22 mouse cellular contexts compared by ENCODE assay signal in the genomic region with DNA sequence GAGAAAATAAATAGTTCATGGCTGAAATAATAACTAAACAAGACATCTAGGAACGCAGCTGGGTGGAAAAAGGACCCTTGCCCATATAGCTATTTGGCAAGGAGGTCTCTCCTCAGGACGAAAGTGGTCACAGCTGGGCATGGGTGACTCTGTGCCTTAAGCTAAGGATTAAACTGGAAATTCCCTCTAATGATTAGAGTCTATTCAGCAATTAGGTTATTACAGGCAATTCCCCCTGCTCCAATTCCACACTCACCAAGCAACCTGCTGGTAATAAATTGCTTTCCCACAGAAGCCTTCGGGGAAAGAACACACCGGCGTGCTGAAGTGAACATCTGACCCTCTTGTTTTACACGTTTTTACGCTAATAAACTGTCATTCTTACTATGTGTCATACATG. TPM values are rescaled to one million over a fixed set of nuclear protein-coding genes. Genes with fewer than 3 reads are reported as not detected.
DNase-seq lines count a peak whose midpoint lies in the region; ATAC-seq lines count a peak whose summit lies in the region.
"Had no signal": no experiment of that assay in that cellular context is flagged by ENCODE, and none has a peak within 500 bp of the region (broad histone marks: within the 10 kb centered on the region; RNA-seq: fewer than 3 reads in every experiment).

No protein-coding gene starts in this region.

- H3K27ac ChIP-seq in midbrain, embryonic 16.5 days (ENCODE audit: low read length), result no peak overlapping the region
- no peak overlapping the region for H3K27ac ChIP-seq in midbrain, embryonic 10.5 days (replicated peaks)
- H3K27ac ChIP-seq in neural tube, embryonic 14.5 days (ENCODE audit: low read depth, low read length), result no peak overlapping the region
- H3K27ac ChIP-seq: embryonic facial prominence, embryonic 13.5 days; heart, embryonic 10.5 days; hindbrain, embryonic 15.5 days had no signal

- ATAC-seq in midbrain, embryonic 16.5 days, result peak; percentile 17; the same call in 1 of the 2 replicates
- 0 out of 2 replicates have a peak, but pooled peaks have one; percentile 50 for ATAC-seq in neural tube, embryonic 14.5 days (ENCODE audit: low read depth)
- ATAC-seq: forebrain, embryonic 14.5 days had no signal

- H3K9ac ChIP-seq in midbrain, embryonic 16.5 days (ENCODE audit: low read depth, low read length), result no peak overlapping the region
- H3K9ac ChIP-seq in neural tube, embryonic 14.5 days (replicated peaks; ENCODE audit: low read depth, low read length), result no peak overlapping the region
- H3K9ac ChIP-seq: embryonic facial prominence, embryonic 13.5 days; hindbrain, embryonic 15.5 days had no signal

- H3K4me1 ChIP-seq in midbrain, embryonic 16.5 days (ENCODE audit: control insufficient read depth, insufficient read depth, low read length), result no peaks in the 10 kb centered on the region
- no peaks in the 10 kb centered on the region for H3K4me1 ChIP-seq in midbrain, embryonic 10.5 days
- H3K4me1 ChIP-seq in neural tube, embryonic 14.5 days (ENCODE audit: control insufficient read depth, insufficient read depth, low read length), result no peaks in the 10 kb centered on the region
- H3K4me1 ChIP-seq: embryonic facial prominence, embryonic 13.5 days; heart, embryonic 10.5 days; hindbrain, embryonic 15.5 days had no signal

- intact Hi-C loops in heart, postnatal 10 days (cut with DNase I), result no loop called here

- H3K27me3 ChIP-seq in midbrain, embryonic 16.5 days (ENCODE audit: control insufficient read depth, insufficient read depth, low read depth, low read length), result no peaks in the 10 kb centered on the region
- H3K27me3 ChIP-seq in midbrain, embryonic 10.5 days (ENCODE audit: low read depth, poor library complexity, severe bottlenecking), result no peaks in the 10 kb centered on the region
- no peaks in the 10 kb centered on the region for H3K27me3 ChIP-seq in neural tube, embryonic 14.5 days (ENCODE audit: control insufficient read depth, insufficient read depth, low read length)
- H3K27me3 ChIP-seq: embryonic facial prominence, embryonic 13.5 days; hindbrain, embryonic 15.5 days had no signal

- no peak overlapping the region for H3K4me3 ChIP-seq in midbrain, embryonic 16.5 days (ENCODE audit: low read depth, low read length)
- no peak overlapping the region for H3K4me3 ChIP-seq in midbrain, embryonic 10.5 days
- no peak overlapping the region for H3K4me3 ChIP-seq in neural tube, embryonic 14.5 days (ENCODE audit: low read depth, low read length)
- H3K4me3 ChIP-seq: embryonic facial prominence, embryonic 13.5 days; heart, embryonic 10.5 days; hindbrain, embryonic 15.5 days had no signal

- peak; percentile 1 for DNase-seq in cerebellum, adult 9-10 months
- no peak for DNase-seq in cerebellum, postnatal 4 days (ENCODE audit: low spot score in 2 of 2)
- DNase-seq in heart, adult 11 months, result peak; percentile 62
- DNase-seq in heart, postnatal 10 days, result no peak
- no peak for DNase-seq in midbrain, embryonic 10.5 days (ENCODE audit: low spot score)
- DNase-seq in ovary, postnatal 14 days (ENCODE audit: low spot score), result no peak
- DNase-seq: adrenal gland, adult 8-10 months; B cell, adult 2 months; cerebellum, adult 11-12 months; cerebellum, adult 9-11 months; cerebellum, postnatal 36 days; gastrocnemius, postnatal 36 days; heart, adult 18-20 months; heart, postnatal 14 days had no signal

- H3K9me3 ChIP-seq in midbrain, embryonic 16.5 days (replicated peaks; ENCODE audit: control insufficient read depth, low read length, poor library complexity, severe bottlenecking), result no peaks in the 10 kb centered on the region
- H3K9me3 ChIP-seq in midbrain, embryonic 10.5 days (replicated peaks), result no peaks in the 10 kb centered on the region
- no peaks in the 10 kb centered on the region for H3K9me3 ChIP-seq in neural tube, embryonic 14.5 days (ENCODE audit: control insufficient read depth, low read length)
- H3K9me3 ChIP-seq: embryonic facial prominence, embryonic 13.5 days; G1E; heart, embryonic 10.5 days; hindbrain, embryonic 15.5 days had no signal

- H3K4me2 ChIP-seq in midbrain, embryonic 16.5 days (ENCODE audit: low read length), result no peak overlapping the region
- H3K4me2 ChIP-seq in neural tube, embryonic 14.5 days (ENCODE audit: low read depth, low read length), result no peak overlapping the region
- H3K4me2 ChIP-seq: embryonic facial prominence, embryonic 13.5 days; hindbrain, embryonic 15.5 days had no signal

- WGBS in midbrain, embryonic 16.5 days, result 43% methylated on average over 7 of the region's 7 CpGs
- WGBS in midbrain, embryonic 10.5 days, result 81% methylated on average over 7 of the region's 7 CpGs
- 22% methylated on average over 7 of the region's 7 CpGs for WGBS in neural tube, embryonic 14.5 days

- H3K36me3 ChIP-seq in midbrain, embryonic 16.5 days (ENCODE audit: control insufficient read depth, insufficient read depth, low read length), result no peaks in the 10 kb centered on the region
- no peaks in the 10 kb centered on the region for H3K36me3 ChIP-seq in midbrain, embryonic 10.5 days
- no peaks in the 10 kb centered on the region for H3K36me3 ChIP-seq in neural tube, embryonic 14.5 days (ENCODE audit: control insufficient read depth, insufficient read depth, low read length)
- H3K36me3 ChIP-seq: embryonic facial prominence, embryonic 13.5 days; G1E; heart, embryonic 10.5 days; hindbrain, embryonic 15.5 days had no signal

RNA-seq across cellular contexts. Expression of a gene that starts 5.2 kb away (rescaled TPM):
- total RNA-seq in heart, postnatal 10 days (2021), result under 1 TPM; 0.35 to 0.38 TPM
- not detected in 2 replicates for polyA plus RNA-seq in midbrain, embryonic 16.5 days (2015; fragmentation: Nextera tagmentation; extraction: Ambion mirVana)
- polyA plus RNA-seq in midbrain, embryonic 10.5 days (2016; fragmentation: Nextera tagmentation; extraction: Ambion mirVana), result 0.07 and 0.12 TPM in 2 replicates
- 0.03 and 0.10 TPM in 2 replicates for polyA plus RNA-seq in neural tube, embryonic 14.5 days (2014; fragmentation: Nextera tagmentation; extraction: Ambion mirVana)

RNA-seq across cellular contexts. Expression of a gene that starts 57.0 kb away (rescaled TPM):
- total RNA-seq in heart, postnatal 10 days (2021), result 1 to 10 TPM in 1 of 2 experiments, under 1 TPM in 1; 0.72 to 4.3 TPM
- 14.0 and 14.6 TPM in 2 replicates for polyA plus RNA-seq in midbrain, embryonic 16.5 days (2015; fragmentation: Nextera tagmentation; extraction: Ambion mirVana)
- 1.3 and 2.3 TPM in 2 replicates for polyA plus RNA-seq in midbrain, embryonic 10.5 days (2016; fragmentation: Nextera tagmentation; extraction: Ambion mirVana)
- 10.5 and 12.1 TPM in 2 replicates for polyA plus RNA-seq in neural tube, embryonic 14.5 days (2014; fragmentation: Nextera tagmentation; extraction: Ambion mirVana)
- total RNA-seq: gastrocnemius, postnatal 36 days had no signal
- polyA plus RNA-seq: CD4-positive, CD25-positive, alpha-beta regulatory T cell, adult 4 months; G1E had no signal

Comparison
In these comparisons a context has a peak if more than half of its experiments do, and no peak if none do; other contexts are left out.
1. DNase-seq: peak in cerebellum, adult 9-10 months (single experiment) and heart, adult 11 months (single experiment); none in cerebellum, postnatal 4 days (0 of 2), heart, postnatal 10 days (0 of 2), midbrain, embryonic 10.5 days (single experiment) and ovary, postnatal 14 days (single experiment).